Mouse (Mus musculus) intestine, embryonic 14.5 days (tissue): ENCODE data around the gene Ksr2. TPM values are rescaled to one million over a fixed set of nuclear protein-coding genes. Genes with fewer than 3 reads are reported as not detected.

Experiments
- ATAC-seq: fragments of 200-750 bp; cut with Nextera tagmentation; replicated peaks from 2 replicates; pipeline ENCODE4 v1.8.0; 2017; ENCODE audit warnings: low read depth, moderate number of reproducible peaks, moderate TSS enrichment, moderate library complexity; ENCODE audit not compliant: low FRiP score, low TSS enrichment
- DNase-seq: peaks from one replicate; pipeline ENCODE4 v3.0.0-alpha.2; 2018; ENCODE audit warnings: low spot score
- H3K27ac ChIP-seq: fragments of 300-500 bp; sonication (generic); 2 replicates; pipeline ENCODE4 v1.5.1; 2014; ENCODE audit warnings: low read depth, mild to moderate bottlenecking, control low read depth
- H3K27me3 ChIP-seq: fragments of 300-500 bp; sonication (generic); replicated peaks from 2 replicates; pipeline ENCODE4 v1.6.1; 2014; ENCODE audit warnings: low read length, control low read depth; ENCODE audit not compliant: control insufficient read depth, insufficient read depth
- H3K36me3 ChIP-seq: fragments of 300-500 bp; sonication (generic); 2 replicates; pipeline ENCODE4 v1.6.1; 2014; ENCODE audit warnings: low read length, control low read depth; ENCODE audit not compliant: control insufficient read depth, insufficient read depth
- H3K4me1 ChIP-seq: fragments of 300-500 bp; sonication (generic); replicated peaks from 2 replicates; pipeline ENCODE4 v1.6.1; 2014; ENCODE audit warnings: low read length, control low read depth, mixed read lengths; ENCODE audit not compliant: control insufficient read depth, insufficient read depth
- H3K4me2 ChIP-seq: fragments of 300-500 bp; sonication (generic); 2 replicates; pipeline ENCODE4 v1.6.1; 2014; ENCODE audit warnings: low read length
- H3K4me3 ChIP-seq: fragments of 300-500 bp; sonication (generic); 2 replicates; pipeline ENCODE4 v1.5.1; 2014; ENCODE audit warnings: low read depth, low read length, control low read depth, mixed read lengths
- H3K9ac ChIP-seq: fragments of 300-500 bp; sonication (generic); 2 replicates; pipeline ENCODE4 v1.6.1; 2014; ENCODE audit warnings: mild to moderate bottlenecking, low read length
- H3K9me3 ChIP-seq: fragments of 300-500 bp; sonication (generic); 2 replicates; pipeline ENCODE4 v1.6.1; 2016; ENCODE audit warnings: low read length, control low read depth; ENCODE audit not compliant: control insufficient read depth
- WGBS: fragments of 180-500 bp; shearing (Covaris S2); extraction: QIAGEN DNeasy Blood & Tissue Kit; methylation state at CpG from one replicate; pipeline ENCODE4 v1.1.7; 2014; 5-methylcytosine and 5-hydroxymethylcytosine counted together
- polyA plus RNA-seq: library from polyadenylated mRNA; unstranded; fragments of >200 nt; fragmentation: Nextera tagmentation; extraction: Ambion mirVana; gene quantifications from 2 replicates; pipeline ENCODE4 v1.2.1, GENCODE M21; 2014

The Ksr2 gene
- polyA plus RNA-seq, 1 experiment from 2014 or later = 0.84 TPM

DNA sequence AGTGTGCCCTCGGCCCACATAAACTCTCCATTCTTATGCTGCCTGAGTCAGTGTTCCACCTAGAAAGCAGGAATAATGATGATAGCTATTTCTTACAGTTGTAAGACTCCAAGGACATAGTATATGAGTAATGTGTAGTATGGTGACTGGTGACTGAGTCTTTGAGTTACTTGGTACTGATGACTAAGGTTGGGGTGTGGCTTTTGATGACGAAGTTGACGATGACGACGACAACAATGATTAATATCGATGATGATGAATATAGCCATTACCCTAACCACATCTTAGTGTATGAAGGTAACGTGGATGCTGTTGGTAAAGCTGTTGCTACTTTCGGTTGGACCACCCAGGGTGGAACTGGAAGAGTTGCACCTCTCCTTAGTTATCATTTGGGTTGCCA, 270.7 kb downstream of the Ksr2 start:
- ATAC-seq = no peak
- H3K4me1 ChIP-seq = 0 out of 2 replicates have a peak, but pooled peaks cover 4% of the 10 kb centered on the region
- no peaks in the 10 kb centered on the region for H3K36me3 ChIP-seq
- DNase-seq = no peak
- no peak overlapping the region for H3K27ac ChIP-seq
- no peaks in the 10 kb centered on the region for H3K9me3 ChIP-seq
- no peak overlapping the region for H3K9ac ChIP-seq
- no peak overlapping the region for H3K4me3 ChIP-seq
- 93% methylated on average over 8 of the region's 8 CpGs for WGBS
- no peak overlapping the region for H3K4me2 ChIP-seq
- H3K27me3 ChIP-seq = no peaks in the 10 kb centered on the region

DNA sequence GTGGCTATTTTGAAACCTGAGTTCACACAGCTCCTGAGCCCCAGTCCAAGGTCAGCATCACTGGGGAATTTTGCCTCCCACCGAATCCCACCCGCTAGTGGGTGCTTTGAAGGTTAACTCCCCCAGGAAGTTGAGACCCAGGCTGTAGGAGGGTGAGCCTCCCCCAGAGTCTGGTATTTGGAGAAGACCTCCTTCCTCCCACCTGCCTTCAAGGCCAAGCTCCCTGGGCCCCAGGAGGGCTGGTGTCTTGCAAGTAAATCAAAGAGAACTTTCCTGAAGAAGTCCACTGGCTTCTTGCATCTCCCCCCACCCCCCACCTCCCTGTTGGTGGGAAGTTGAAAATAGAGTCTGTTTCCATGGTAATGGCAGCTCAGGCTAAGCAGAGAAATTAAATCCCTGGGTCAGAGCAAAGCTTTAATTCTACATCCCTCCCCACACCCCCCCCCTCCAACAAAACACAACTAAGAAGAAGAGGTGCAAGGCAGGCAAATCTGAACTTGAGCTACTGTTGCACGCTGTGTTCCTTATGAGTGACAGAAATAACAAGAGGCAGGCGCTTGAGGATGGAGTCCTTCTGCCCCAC, 274.1 kb downstream of the Ksr2 start:
- Histone ChIP-seq H3K4me2 (no peak overlapping the region), H3K9ac (no peak overlapping the region), H3K27me3 (no peaks in the 10 kb centered on the region), H3K9me3 (no peaks in the 10 kb centered on the region), H3K36me3 (no peaks in the 10 kb centered on the region), H3K4me3 (no peak overlapping the region), H3K4me1 (peaks cover 4% of the 10 kb centered on the region; the same call in 1 of the 2 replicates), H3K27ac (no peak overlapping the region)
- 41% methylated on average over 4 of the region's 4 CpGs for WGBS
- DNase-seq (no peak), ATAC-seq (no peak)

- no peaks in the 10 kb centered on the region for H3K27me3 ChIP-seq
Measured at GRCm38 (mm10) chr5:117688738-117689137, 274.9 kb downstream of the Ksr2 start.

DNA sequence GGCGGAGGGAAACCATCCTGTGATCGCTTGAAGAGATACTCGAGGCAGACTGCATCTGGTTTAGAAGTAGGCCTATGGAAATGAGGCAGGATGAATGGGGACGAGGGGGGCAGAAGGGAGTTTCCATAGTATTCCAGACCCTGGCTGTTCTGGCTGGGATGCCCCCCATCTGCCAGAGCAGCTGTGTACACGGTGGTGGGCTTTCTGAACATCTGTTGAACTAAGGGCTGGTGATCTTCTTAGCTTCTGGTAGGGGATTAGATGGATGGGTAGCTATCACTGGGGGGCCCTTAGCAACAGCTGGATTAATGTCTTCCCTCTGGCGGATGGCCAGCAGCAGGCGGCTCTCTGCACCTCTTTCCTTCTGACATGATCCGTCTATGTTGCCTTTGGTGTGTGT, 276.0 kb downstream of the Ksr2 start:
- Histone ChIP-seq H3K9ac (no peak overlapping the region), H3K4me2 (no peak overlapping the region), H3K4me3 (no peak overlapping the region), H3K27ac (no peak overlapping the region), H3K9me3 (no peaks in the 10 kb centered on the region), H3K4me1 (peaks cover 10% of the 10 kb centered on the region), H3K27me3 (no peaks in the 10 kb centered on the region), H3K36me3 (no peaks in the 10 kb centered on the region)
- 35% methylated on average over 8 of the region's 8 CpGs for WGBS
- peak; percentile 23; the same call in 1 of the 2 replicates for ATAC-seq
- no peak for DNase-seq

More at GRCm38 (mm10) chr5:117688738-117689137, 274.9 kb downstream of the Ksr2 start:
- WGBS = 33% methylated on average over 3 of the region's 3 CpGs
- DNase-seq (no peak), ATAC-seq (no peak)
- Histone ChIP-seq H3K4me1 (peaks cover 4% of the 10 kb centered on the region; the same call in 1 of the 2 replicates), H3K4me2 (no peak overlapping the region), H3K4me3 (no peak overlapping the region), H3K9ac (no peak overlapping the region), H3K27ac (no peak overlapping the region), H3K36me3 (no peaks in the 10 kb centered on the region), H3K9me3 (no peaks in the 10 kb centered on the region)

DNA sequence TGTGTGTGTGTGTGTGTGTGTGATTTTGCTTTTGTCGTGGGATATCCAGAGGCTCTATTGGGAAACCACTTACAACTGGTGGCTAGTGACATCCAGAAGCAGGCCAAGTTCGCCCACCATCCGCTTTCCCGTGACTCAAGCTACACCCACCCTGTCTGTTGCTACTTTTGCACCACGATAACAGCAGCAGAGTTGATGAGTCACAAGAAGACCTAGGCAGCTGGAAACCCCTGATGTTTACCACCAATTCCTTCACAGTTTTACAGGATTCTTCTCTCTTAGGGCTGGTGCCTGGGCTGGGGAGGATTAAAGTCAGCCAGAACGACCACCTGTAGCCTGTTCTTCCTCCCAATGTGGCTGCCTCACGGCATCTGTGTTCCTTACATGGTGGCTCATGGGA, 277.5 kb downstream of the Ksr2 start:
- Histone ChIP-seq H3K36me3 (no peaks in the 10 kb centered on the region), H3K27me3 (no peaks in the 10 kb centered on the region), H3K9ac (no peak overlapping the region), H3K9me3 (no peaks in the 10 kb centered on the region), H3K4me2 (no peak overlapping the region), H3K27ac (no peak overlapping the region), H3K4me1 (peaks cover 10% of the 10 kb centered on the region), H3K4me3 (no peak overlapping the region)
- DNase-seq (no peak), ATAC-seq (no peak)
- WGBS = 69% methylated on average over 7 of the region's 7 CpGs

GRCm38 (mm10) chr5:117693557-117693956, 279.8 kb downstream of the Ksr2 start:
- H3K4me1 ChIP-seq = peaks cover 6% of the 10 kb centered on the region
- no peak overlapping the region for H3K4me3 ChIP-seq
- 73% methylated on average over 3 of the region's 3 CpGs for WGBS

GRCm38 (mm10) chr5:117694632-117695031, 280.8 kb downstream of the Ksr2 start:
- peak overlapping the region; percentile 51; the same call in 1 of the 2 replicates for H3K27ac ChIP-seq
- ATAC-seq (no peak), DNase-seq (no peak)
- no peaks in the 10 kb centered on the region for H3K36me3 ChIP-seq
- peaks cover 6% of the 10 kb centered on the region for H3K4me1 ChIP-seq
- H3K4me2 ChIP-seq = no peak overlapping the region
- no peak overlapping the region for H3K9ac ChIP-seq
- WGBS = 33% methylated on average over 11 of the region's 11 CpGs
- H3K27me3 ChIP-seq = no peaks in the 10 kb centered on the region
- H3K4me3 ChIP-seq = no peak overlapping the region
- H3K9me3 ChIP-seq = no peaks in the 10 kb centered on the region

More at GRCm38 (mm10) chr5:117693557-117693956, 279.8 kb downstream of the Ksr2 start:
- H3K36me3 ChIP-seq = no peaks in the 10 kb centered on the region
- no peak for ATAC-seq
- no peaks in the 10 kb centered on the region for H3K9me3 ChIP-seq
- H3K9ac ChIP-seq = no peak overlapping the region
- H3K27me3 ChIP-seq = no peaks in the 10 kb centered on the region
- H3K4me2 ChIP-seq = no peak overlapping the region
- no peak overlapping the region for H3K27ac ChIP-seq
- DNase-seq = no peak

DNA sequence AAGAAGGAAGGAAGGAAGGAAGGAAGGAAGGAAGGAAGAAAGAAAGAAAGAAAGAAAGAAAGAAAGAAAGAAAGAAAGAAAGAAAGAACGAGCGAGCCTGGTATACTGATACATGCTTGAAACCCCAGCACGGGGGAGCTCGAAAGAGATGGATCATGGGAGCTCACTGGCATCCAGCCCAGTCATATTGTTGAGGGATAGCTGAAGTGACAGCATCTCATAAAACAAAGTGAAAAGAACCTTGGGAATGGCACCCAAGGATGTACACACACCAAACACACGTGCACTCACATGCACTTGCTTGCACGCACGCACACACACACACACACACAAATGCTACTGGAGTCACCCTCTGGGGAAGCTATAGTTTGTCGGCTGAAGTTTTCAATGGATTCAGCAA, 282.6 kb downstream of the Ksr2 start:
- Histone ChIP-seq H3K4me3 (no peak overlapping the region), H3K27ac (no peak overlapping the region), H3K9ac (no peak overlapping the region), H3K9me3 (no peaks in the 10 kb centered on the region), H3K4me1 (peaks cover 6% of the 10 kb centered on the region), H3K4me2 (no peak overlapping the region), H3K36me3 (no peaks in the 10 kb centered on the region), H3K27me3 (no peaks in the 10 kb centered on the region)
- 84% methylated on average over 8 of the region's 8 CpGs for WGBS
- no peak for DNase-seq
- no peak for ATAC-seq

DNA sequence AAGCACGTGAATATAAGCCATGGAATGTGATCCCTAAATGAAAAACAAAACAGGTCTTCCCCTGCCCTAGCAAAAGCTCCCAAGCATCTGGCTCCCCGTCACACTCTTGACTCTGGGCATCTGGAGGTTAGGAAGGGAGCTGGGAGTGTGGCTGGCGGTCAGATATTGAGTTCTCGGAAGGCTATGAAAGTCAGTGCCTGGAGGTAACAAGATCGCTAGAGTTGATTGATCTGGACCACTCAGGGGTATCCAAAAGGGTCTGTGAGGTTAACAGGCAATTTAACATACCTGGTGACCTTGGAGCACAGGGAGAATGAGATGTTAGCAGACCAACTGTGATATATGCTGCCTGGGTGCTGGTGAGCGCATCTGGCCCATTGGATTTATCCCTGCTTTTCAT, 283.8 kb downstream of the Ksr2 start:
- Histone ChIP-seq H3K27me3 (no peaks in the 10 kb centered on the region), H3K27ac (no peak overlapping the region), H3K4me3 (no peak overlapping the region), H3K4me2 (no peak overlapping the region), H3K36me3 (no peaks in the 10 kb centered on the region), H3K4me1 (peaks cover 6% of the 10 kb centered on the region), H3K9me3 (no peaks in the 10 kb centered on the region), H3K9ac (no peak overlapping the region)
- DNase-seq = no peak
- ATAC-seq = no peak
- 65% methylated on average over 6 of the region's 6 CpGs for WGBS
